Mouse (Mus musculus) kidney, adult 8-10 months (tissue): ENCODE data around the gene Gm48552.

Experiments used
- DNase-seq, 2 experiments: peaks; one replicate each; pipeline ENCODE4 v3.0.0; 2022

The Gm48552 gene

DNA sequence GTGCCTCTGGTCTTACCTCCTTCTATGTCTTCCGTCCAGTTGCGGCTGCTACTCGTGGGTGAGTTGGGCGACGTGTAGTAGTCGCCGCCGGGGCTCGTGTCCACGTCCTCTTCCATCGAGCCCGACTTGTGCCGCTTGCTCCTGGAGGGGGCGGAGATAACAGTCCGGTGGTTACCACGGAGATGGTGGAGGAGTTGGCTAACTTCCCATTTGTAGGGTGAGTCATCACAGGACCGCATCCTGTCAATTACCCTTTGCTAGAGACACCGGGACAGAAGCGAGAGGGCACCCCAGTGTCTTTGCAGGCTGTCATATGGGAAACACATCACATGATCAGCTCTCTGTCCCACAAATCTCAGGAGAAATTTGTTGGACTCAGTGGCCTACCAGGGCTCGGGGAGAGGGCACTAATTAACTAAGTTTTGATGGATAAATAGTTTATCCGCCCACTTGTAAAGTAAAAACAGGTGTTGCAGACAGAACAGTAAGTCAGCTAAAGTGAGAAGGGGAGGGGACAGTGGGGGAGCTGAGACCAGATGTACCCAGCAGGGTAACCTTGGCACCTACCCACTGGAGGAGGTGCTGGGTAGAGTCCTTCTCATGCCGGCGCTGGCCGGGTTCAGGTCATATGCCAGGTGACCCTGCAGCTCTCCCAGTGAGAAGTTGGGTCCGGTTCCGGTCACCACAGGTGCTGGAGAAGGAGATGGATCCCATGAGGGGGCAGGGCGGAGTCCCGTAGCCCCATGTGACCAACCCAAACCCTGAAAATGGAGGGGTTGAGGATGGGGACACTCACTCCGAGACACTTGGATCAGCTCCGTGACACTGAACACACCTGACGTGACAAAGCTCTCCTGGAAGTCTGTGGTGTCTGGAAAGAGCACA lies 19.0 kb downstream of the Gm48552 start:
- DNase-seq = peak; percentile 89 to 92

DNA sequence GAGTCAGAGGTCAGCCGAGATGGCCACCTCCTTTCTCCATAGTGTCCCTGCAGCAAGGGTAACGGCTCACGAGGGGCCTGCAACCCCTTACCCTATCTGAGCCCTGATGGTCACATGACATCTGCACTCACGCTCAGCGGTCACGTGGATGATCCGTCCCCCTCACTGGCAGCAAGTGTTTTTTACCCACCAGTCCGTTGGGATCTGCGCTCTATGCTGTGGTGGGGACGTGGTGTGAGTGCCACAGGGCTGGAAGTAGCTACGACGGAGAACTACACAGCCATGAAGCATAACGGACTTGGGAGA lies 19.6 kb downstream of the Gm48552 start:
- DNase-seq = no peak

DNA sequence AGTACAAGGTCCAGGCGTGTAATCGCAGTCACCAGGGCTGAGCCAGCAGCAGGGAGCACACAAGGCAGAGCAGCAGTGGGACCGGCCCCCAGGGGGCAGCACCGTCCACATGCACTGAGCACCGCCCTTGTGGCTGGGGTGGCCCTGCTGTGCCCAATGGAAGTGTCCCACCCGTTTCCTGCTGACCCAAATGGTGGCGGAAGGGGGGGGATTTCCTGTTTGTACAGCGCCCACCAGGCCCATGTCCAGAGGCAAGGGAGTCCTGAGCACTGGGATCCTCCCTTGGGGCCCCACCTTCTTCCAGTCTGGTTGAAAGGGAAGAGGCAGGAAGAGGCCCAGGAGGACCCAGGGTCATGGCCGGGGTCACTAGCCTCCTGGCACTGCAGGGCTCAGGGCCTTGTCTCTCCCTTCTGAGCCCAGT lies 20.1 kb downstream of the Gm48552 start:
- DNase-seq = peak; percentile 91

DNA sequence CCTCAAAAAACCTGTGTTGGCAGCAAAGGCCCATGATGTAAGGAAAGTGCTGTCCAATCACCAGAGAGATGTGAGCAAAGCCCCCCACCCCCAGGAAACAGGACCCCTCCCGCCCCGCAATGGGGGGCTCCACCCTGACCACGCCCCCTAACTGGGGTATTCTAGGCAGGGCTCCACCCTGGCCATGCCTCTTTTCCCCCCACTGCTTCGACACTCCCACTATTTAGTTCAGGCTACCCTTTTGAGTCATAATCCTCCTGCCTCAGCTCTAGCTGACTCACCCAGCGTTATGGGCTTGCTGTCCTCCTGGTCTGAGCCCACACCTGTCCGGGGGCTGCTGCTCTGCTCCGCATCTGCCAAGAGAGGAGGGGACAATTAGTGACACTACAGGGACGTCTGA lies 20.5 kb downstream of the Gm48552 start:
- DNase-seq = no peak

DNA sequence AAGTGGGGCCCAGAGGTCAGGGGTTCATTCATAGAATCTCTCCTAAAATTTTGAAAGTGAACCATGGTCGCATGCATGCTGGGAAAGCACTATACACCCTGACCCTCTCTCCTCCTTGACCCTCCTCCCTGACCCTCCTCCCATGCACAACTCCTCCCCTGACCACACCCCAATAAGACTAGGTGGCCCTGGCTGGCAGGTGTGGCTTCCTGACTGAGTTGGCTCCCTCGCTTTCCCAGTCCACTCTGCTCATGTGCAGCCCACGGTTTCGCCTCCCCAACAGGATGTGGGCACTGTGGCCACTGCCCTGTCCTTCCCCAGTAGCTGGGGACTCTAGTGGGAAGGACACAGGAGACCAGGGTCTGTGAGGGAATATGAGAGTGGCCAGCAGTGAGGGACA lies 21.5 kb downstream of the Gm48552 start:
- peak in 1 of 2 experiments; percentile 75 for DNase-seq

DNA sequence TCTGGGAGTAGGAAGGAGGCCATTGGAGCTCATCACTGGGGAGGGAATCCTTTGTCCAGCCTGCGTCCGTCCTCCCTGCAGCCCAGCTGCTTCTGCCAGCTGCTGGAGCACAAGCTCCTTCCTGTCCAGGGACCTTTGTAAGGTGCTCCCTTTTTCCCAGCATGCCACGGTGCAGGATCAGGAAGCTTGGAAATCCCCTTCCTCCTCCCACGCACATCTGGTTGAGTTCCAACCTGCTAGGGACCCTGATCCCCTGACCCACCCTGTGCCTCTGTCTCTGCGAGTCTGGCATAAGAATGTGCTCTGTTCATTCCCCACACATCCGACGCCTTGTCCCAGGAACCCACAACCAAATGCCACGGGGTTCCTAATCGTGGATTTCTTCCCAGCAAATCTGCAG lies 22.2 kb downstream of the Gm48552 start:
- DNase-seq = peak in 1 of 2 experiments; percentile 56

DNA sequence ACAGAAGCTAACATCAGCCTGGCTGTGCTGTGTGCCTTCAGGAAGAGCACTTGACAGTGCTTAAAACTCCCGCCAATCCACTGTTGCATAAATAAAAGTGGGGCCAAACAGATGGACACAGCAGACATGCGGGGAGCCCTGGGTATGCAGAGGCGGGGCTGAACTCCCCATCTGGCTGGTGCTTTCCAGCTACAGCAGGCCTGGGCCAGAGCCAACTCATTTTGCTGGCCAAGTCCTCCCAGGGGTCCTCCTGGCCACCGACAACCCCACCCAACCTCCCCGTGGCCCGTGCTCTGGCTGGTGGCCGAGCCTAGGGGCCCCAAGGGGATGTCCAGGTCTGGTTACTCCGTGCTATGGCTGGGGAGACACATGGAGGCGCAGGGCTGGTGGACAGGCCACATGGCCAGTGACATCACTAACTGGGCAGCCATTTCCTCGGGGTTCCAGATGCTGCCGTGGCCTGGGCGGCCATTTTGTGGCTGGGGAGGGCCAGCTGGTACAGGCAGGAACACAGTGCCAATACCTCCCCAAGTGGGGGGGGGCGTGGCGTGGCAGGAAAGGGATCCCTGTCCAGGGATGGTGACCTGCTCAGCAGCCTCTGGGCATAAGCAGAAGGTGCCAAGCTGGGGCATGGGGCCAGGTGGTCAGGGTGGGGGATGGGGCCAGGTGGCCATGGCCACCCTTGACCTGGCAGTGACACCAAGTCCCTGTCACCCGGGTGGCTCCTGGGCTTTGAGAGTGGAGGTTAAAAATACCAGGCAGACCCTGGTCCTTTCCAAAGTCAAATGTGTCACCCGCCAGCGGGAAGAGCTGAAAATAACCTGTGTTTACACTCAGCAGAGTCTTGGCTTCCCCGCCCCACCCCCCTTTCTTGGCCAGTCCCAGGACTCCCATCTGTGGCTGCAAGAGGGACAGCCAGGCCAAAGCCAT lies 22.9 kb downstream of the Gm48552 start:
- DNase-seq = peak; percentile 86 to 90

DNA sequence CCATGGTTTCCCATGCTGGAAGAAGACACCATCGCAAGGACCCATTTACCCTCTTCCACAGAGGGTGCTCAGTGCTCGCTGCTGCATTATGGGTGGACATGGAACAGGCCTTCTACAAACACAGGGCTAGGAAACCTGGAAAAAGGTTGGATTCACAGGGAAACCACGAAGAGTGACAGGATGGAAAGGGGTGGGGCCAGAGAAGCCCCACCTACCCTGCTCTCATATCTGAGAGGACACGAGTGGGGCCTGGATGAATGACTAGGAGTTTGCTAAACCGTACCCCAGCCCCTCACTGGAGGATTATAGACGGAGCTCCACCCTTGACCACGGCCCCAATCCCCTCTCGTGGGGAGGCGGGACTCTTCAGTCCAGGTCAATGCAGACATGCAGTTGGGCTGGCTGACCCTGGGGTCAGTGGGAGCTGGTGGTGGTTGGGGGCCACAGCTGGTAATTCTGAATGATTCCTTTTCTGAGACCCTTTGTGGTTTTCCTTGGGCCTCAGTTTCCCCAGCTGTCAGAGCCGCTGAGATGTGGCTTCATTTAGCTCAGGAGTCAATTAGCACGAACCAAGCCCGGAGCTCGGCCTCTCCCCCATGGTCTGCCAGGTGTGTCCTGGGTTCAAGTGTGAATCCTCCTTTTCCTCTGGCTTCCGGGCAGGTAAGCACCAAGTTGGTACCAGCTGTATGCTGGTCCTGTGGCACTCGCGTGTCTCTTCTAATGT lies 23.9 kb downstream of the Gm48552 start:
- peak in 1 of 2 experiments; percentile 42 for DNase-seq

DNA sequence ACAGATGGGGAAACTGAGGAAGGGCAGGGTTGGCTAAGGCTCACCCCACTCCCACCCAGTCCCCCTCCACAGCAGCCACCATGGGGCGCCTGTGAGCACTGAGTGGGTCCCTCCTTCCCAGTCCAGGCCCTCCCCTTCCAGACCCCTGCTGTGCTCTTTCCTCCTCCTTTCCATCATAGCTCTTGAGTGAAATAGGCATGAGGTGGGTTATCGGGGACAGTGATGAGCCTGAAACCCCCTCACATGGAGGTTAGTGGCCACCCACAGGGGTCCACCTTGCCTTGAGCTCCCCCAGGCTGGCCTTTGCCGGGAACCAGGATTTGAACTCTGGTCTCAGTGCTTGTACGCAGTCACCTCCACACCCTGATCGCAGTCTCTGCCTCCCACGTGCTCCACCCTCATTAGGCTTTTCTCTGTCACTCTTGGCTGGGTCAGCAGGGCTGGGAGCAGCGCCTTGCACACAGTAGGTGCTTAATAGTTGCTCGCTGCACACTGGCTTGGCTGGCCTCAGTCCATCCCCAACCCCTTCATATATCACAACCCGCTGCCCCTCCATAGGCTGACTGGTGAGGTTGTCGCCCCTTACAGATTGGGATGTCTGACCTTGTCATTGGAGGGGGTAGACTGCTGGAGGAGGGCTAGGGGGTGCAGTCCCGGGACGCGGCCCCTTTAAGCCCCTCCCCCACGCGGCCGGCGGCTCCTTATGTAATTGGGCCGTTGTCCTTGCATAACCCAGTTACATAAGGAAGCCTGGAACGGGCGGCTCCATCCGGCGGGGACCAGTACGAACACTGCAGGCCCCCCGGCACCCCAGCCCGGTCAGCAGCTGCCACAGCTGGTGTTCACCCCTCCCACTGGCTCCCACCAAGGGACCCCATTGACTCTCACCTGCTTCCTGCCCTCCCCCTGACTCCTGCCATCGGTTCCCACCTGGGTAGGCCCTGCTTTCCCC lies 24.8 kb downstream of the Gm48552 start:
- peak; percentile 93 for DNase-seq

DNA sequence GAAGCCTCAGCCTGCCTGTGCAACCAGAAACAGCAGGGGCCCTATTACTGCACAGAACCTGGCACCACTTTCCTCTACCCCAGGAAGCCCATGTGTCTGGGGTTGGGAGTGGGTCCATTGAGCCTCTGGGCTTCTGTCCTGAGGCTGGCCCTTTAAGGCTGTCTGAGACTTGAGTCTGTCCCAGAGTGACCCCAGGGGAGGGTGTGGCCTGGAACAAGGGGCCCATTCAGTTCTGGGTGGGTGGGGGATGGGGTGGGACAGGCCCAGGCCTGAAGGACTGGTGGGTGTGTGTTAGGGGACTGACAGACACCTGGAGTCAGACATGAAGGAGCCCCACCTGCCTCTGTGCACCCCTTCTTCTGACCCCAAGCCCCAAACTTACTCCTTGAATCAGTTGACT lies 25.9 kb downstream of the Gm48552 start:
- peak in 1 of 2 experiments; percentile 70 for DNase-seq

DNA sequence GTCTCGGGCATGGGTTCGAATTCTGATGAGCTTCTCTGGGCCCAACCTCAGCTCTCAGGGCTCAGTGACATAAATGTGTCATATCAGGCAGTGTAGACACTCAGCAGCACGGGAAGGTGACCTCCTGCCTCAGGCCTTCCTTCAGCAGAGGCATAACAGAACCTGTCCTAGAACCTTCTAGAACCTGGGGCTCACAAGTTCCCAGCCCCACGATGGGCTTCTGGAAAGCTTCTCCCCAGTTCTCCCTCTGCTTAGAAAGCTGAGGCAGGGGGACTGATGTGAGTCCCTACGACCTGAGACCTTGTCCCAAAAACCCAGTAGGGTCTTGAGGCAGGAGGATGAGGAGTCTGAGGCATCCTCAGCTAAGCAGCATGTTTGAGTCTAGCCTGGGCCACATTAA lies 26.3 kb downstream of the Gm48552 start:
- no peak for DNase-seq

DNA sequence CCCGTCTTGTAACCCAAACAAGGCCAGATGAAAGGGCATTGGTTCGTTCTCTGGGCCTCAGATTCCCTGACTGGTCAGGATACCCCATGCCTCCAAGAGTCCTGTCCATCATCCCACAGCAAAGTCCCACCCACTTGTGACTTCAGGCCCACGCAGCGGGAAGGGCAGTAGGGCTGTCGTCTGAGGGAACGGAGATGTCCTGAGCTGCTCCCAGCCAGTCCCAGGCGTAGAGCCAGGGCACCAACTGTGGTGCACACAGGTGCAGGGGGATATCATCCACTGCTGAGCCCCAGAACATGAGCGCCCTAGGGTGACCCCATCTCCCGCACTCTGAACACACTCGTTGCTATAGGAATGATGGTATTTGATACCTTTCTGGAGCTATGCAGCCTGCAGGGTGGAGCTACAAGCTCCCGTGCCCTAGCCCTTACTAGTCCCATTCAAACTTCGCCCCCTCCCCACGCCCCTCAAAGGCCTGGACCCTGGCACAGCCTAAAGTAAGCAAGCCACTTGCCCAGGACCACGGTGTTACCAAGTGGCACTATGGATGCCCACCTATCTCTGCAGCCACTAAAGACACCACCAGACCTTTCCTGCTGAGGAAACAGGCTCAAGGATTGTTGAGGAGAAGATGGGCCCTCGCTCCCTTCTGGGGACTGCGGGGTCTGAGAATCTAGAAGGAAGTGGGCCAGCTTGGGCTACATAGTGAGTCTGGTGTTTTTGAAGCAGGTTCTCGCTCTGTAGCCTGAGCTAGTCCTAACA lies 26.9 kb downstream of the Gm48552 start:
- DNase-seq = no peak

DNA sequence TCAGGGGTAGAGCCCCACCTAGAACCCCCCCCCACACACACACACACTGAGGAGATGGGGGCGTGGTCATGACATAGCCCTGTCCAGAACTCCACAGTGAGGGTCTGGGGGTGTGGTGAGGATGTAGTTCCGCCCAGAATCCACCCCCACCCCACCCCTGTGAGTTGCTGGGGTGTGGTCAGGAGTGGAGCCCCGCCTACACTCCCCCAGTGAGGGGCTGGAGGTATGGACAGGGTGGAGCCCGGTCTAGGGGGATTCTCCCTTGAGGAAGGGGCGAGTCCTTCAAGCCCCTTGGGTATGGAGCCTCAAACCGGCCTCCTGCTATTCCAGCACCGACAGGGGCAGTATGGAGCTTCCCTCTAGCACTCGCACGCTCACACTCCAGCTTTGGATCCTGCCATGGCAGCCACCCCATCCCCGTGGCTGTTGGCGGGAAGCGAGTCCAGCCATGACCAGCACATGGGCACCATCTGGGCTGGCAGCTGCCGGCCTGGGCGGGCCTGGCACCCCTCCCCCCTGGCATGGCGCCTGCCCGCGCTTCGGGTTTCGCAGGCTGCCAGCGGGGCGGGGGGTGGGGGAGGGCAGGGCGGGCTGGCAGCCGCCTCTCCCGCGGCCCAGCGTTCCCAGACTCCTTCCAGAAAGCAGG lies 27.9 kb downstream of the Gm48552 start:
- peak; percentile 85 to 89 for DNase-seq

DNA sequence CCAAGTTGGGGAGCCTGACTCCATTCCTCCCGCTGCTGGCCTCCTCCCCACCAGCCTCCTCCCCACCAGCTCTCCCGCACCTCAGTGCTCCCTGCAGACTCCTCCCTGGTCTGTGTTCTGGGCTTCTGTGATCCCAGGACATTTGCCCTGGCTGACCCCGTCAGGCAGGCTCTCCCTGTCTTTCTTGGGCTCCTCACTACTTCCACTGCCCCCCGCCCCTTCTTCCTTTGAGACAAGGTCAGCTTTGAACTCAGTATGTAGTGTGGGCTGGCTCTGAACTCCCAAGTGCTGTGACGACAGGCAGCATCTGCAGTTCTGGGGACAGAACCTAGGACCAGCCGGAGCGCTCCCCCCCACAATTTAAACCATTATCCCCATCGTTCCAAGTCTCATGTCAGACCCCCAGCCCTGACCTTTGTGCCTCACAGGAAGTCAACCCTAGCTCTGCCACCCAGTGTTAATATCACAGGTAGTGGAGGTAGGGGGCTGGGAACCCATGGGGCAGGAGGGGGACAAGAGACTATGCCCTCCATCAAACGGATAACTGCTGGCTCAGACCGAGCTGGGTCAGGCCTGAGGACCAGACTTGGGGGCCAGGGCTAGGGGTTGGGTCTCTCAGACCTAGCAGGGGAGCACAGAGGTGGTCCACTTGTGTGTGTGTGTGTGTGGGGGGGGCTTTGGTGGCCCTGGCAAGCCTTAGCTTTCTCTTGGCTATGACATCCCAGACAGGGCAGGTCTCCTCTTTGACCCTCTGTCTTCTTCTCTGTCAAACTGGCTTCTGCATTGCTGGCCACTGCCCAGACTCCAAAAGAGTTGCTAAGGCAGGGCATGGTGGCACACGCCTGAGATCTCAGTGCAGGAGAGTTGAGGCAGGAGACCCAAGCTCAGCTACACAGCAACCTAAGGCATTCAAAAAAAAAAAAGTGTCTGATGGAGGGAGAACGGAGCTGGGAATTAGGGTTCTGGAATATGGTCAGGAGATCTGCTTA lies 28.7 kb downstream of the Gm48552 start:
- DNase-seq = no peak

DNA sequence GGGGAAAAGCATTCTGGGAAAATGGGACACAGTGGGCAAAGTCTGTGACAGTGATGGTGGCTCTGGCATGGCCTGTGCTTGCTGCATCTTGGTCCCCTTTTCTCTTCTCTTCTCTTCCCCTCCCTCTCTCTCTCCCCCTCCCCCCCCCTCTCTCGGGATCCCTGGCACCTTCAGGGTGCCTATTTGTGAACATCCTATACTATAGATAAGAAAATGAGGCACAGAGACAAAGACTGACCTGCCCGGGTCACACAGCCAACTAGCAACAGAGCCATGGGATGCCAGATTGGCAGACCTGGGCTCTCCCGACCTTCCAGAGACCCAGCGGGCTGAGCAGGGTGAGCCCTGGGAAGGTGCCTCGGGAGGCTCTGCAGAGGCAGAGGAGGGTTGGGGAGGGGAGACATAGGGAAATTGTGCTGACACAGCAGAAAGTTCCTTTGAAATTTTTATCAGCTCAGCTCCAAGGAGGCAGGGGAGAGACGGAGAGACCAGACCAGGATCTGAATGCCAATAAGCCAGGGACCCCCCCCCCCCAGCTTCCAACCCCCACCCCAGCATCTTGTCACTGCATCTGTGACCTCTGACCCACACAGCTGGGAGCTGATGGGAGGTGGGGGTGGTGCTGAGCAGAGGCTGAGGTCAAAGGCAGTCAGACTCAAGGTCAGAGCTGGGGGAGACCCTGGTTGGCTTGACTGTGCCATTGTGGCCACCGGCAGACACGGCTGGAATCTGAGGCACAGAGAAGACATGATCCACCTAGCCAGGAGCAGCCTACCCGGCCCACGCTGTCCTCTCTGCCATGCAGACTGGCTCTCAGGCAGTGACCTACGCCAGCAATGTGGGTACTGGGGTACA lies 29.6 kb downstream of the Gm48552 start:
- DNase-seq = peak in 1 of 2 experiments; percentile 6

DNA sequence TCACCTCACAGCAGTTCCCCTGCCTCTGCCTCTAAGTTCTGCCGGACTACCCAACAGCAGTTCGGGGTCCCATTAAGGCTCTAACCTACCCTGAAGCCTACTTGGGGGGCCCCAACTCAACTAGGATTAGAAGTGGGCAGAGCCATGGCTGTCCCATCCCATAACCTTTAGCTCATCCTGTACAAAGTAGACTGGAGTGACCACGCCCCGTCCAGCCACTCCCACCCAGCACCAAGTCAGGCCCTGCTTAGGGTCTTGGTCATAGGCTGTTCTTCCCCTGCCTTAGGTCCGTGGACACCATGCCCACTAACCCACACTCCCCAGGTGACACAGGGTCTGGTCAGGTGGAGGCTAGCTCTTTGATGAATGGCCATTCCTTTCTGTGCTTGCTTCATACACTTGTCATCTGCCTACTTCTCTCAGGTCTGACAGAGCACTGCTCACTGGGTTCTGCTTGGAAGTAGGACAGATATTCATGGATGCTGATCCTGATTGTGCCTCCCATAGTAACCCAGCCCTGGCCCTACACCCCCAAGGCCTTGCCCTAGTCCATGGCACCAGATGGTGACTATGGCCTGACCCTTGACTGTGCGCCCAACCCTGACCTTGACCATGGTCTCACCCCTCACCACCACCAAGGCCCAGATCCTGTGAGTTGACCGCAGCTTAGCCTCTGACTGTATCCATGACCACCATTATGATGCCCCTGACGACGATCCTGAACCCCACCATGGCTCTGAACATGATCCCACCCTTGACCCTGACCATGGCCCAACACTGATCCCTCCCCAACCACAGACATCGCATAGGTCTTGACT lies 30.5 kb downstream of the Gm48552 start:
- peak in 1 of 2 experiments; percentile 1 for DNase-seq

DNA sequence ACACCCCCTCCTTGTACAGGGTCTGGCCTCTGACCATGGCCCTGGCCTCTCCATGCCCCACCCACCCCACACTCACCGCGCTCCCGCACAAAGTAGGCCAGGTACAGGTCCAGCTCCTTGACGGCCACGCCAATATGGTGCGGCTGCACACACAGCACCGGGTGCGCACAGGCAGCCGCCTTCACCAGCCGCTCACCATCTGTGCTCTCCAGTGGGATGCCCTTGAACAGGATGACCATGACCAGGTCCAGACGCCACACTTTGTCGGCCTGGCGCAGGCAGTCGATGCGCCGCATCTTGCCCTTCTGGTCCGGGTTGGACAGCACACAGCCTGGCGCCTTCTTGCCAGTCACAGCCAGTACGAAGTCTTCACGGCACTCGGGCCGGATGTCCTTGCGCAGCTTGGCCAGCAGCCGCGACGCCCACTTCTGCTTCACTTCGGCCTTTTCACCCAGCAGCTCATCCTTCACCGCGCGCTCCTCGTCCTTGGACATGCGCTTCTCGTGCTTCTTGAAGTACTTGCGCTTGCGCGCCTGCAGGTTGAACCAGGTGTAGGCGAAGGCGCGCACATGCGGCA lies 31.5 kb downstream of the Gm48552 start:
- peak; percentile 15 to 19 for DNase-seq
